Mouse (Mus musculus) neural tube, embryonic 10.5 days (tissue): ENCODE data around the gene Gm6588.
"Not testable (repeated sequence)": the region's sequence is repeated elsewhere in the genome, so short reads cannot be mapped to it uniquely, and the experiment has no call there.

Experiments
- DNase-seq: peaks from one replicate; pipeline ENCODE4 v3.0.0-alpha.2; 2017; ENCODE audit warnings: low spot score; ENCODE audit errors: extremely low spot score

The Gm6588 gene

DNA sequence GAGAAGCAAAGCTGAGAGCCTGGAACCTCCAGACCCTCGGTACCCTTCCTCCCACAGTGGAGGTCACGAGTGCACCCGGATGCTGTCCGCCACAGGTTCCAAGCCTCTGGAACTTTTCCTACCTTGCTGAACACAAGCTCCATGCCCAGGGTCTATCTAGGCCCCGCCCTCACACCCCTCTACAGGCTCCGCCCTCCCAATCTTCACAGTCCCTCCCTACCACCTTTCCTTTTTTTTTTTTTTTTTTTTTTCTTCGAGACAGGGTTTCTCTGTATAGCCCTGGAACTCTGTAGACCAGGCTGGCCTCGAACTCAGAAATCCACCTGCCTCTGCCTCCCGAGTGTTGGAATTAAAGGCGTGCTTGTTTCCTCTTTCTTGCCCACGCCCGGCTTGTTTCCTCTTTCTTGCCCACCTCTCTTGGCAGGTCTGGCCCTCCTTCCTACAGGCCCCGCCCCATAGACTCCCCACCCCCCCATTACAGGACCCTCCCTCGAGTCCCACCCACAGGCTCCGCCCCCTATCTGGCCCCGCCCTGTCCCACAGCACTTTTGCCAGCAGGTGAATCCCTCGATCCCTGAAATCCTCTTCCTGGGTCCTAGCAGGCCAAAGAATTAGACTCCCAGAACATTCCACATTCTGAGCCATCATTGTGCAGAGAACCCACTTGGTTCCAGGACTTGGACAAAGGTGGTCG lies at the start of gene Gm6588:
Gene Gm6588, plus strand, starts transcription at position 680 of the 694 bp plus-strand sequence.
- DNase-seq = no peak

- DNase-seq = no peak
These were observed 46.8 kb upstream of the Gm6588 start for GRCm38 (mm10) chr5:112402437-112402836.

DNA sequence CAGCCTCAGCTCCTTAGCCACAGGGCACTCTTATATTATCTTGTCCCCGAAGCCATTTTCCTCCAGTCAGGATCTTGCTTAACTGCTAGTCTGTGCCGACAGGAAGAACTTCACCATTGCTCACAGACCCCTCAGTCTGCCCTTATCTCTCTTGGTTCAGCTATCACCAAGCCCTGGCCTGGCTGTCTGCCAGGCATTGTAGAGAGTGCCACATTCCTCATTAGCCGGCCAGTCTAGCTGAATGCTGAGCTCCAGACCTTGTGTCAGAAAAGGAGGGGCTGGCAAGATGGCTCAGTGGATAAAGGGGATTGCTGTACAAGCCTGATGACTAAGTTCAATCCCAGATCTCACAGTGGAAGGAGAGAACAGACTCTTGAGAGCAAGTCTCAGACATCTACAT lies 43.2 kb upstream of the Gm6588 start:
- no peak for DNase-seq

GRCm38 (mm10) chr5:112409274-112409673 lies 40.0 kb upstream of the Gm6588 start:
- DNase-seq = no peak

DNA sequence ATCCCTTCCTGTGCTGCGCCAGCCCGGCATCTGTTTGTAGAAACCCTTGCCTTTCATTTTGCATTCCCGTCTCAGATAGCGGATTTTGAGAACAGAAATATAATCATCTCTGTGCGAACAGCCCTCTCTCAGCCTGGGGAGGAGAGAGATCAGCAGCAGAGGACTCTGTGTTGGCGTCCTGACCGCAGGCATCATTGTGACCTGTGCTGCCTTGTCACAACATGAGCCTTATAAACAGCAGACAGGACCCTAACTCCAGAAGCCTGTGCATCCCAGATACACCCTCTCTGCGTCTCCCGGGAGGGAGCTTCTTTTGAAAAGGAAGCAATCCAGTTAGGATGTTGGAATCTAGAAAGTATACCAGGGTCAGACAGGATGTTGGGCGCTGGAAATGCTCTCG lies 38.2 kb upstream of the Gm6588 start:
- DNase-seq = no peak

GRCm38 (mm10) chr5:112411514-112412335 lies 37.5 kb upstream of the Gm6588 start:
- peak; percentile 51 for DNase-seq

GRCm38 (mm10) chr5:112412781-112413180 lies 36.4 kb upstream of the Gm6588 start:
- not testable (repeated sequence) for DNase-seq

- DNase-seq = no peak
These were observed 32.6 kb upstream of the Gm6588 start for GRCm38 (mm10) chr5:112416673-112417072.

- no peak for DNase-seq
These were observed 31.2 kb upstream of the Gm6588 start for GRCm38 (mm10) chr5:112418023-112418422.

GRCm38 (mm10) chr5:112419535-112419934 lies 29.7 kb upstream of the Gm6588 start:
- DNase-seq = peak; percentile 33

GRCm38 (mm10) chr5:112426635-112427034 lies 22.6 kb upstream of the Gm6588 start:
- no peak for DNase-seq

GRCm38 (mm10) chr5:112427283-112427682 lies 21.9 kb upstream of the Gm6588 start:
- DNase-seq = peak; percentile 76

DNA sequence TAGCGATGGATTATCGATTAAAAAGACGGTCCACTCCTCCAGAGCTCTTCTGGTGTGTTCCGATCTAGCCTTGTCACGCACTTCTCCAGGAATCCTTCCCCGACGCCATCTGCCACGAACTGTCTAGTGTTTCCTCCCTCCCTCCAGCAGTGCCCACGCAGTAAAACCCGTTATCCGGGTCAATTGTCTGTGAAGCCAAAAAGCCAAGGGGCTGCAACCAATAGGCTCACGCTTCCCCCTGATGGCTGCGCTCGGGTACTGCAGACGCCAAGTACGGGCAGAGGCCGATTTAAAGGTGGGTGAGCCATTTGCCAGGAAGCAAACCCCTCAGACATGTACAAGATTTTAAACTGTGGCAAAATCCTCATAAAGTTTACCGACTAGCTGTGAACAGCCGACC lies 20.3 kb upstream of the Gm6588 start:
- peak; percentile 74 for DNase-seq

DNA sequence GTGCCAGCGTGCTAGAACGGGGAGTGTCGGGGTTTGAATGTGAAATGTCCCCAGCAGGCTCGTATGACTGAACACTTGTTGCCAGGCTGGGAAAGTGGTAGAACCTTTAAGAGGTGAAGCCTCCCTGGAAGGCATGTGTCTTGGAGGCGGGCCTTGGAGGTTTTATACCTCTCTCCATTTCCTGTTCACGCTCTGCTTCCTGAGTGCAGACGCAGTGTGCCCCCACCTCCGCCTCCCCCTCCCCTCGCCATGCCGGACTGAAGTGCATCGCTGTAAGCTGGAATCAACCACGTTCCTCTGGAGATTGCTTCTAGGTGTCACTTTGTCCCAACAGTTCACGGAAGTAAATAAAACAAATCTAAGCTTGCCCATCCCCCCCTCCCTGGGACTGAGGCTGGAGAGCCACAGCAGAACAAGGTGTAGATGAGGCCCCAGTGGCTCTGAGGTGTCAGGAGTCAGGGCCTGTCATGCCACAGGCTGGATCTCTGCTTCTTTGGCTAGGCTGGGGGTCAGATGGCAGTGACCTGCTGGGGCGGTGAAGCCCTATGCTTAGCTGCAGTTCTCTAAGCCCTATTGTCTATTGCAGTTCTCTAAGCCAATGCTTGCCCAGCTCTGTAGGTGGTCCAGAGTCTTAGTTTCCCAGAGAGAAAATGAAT lies 18.0 kb upstream of the Gm6588 start:
- no peak for DNase-seq

DNA sequence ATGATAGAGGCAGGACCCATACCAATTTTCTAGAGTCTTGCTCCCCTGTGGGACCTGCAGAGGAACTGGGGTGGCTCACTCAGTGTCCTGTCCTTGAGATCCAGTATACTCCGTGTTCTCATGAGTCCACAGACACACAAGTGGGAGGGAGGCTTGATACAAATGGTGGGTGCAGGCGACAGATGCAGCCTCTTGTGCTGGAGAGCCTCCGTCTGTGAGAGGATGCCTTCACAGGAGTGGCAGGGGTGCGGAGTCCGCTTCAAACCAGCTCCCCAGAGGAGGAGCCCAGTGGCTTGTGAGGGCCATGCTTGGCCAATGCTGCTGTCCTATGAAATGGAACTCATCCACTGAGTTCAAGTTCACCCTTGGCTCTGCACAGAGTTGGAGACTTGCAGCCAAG lies 17.2 kb upstream of the Gm6588 start:
- DNase-seq = no peak

DNA sequence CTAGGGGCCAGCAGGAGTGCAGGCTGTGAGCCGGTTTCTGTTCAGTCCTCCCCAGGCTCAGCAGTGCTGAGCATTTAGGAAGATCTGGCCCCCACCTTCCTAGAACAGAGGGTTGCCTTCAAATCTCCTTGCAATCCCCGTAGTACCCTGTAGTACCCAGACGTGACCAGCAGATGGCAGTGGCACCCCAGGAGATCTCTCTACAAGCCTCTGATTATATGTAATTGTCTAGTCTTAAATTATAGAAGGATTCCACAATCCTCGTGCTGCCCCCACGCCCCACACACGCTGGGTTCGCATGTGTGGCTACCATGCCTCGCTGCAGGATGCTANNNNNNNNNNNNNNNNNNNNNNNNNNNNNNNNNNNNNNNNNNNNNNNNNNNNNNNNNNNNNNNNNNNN lies 16.2 kb upstream of the Gm6588 start:
- DNase-seq = peak; percentile 85

GRCm38 (mm10) chr5:112438535-112438934 lies 10.7 kb upstream of the Gm6588 start:
- no peak for DNase-seq

DNA sequence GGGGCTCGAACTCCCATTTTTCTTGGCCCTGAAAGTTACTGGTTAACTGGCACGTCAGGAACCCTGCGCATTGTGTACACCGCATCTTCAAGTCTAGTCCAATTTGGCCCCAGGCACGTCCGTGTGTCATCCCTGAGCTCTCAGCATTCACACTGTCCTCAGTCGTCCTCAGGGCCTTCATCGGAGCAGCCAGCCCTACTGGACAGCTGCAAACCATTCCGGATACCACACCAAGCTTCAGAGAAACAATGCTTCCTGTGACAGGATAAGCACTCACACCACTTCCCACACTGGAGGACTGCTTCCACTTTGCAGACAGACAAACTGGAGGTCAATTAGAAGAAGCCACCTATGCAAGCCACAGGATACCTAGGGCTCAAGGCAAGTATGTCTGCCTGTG lies 3.9 kb downstream of the Gm6588 start:
- DNase-seq = no peak

DNA sequence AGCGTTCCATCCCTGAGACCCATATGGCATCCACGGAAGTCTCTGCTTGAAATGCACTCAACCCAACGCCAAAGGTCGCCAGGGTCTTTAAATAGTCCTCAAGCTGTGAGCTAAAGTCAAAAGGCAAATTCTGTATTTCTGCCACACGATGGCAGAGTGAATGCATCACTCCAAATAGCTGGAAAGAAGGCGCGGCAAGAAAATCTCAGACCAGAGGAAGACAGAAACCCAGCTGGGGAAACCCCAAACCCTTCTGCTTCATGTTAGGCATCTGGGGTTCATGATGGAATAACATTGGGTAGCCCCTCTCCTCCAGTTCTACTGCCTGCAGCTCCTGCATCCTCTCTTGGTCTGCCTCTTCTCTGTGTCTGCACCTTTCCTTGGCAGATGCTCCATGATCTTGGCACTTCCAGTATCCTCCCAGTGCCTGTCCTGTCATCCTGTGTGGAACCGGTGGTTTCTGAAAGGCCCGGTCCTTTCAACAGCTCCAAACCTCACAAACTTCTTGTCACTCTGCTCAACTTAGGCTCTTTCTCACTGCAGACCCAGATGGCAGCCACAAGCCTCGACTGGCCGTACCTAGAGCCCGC lies 5.8 kb downstream of the Gm6588 start:
- DNase-seq = no peak

DNA sequence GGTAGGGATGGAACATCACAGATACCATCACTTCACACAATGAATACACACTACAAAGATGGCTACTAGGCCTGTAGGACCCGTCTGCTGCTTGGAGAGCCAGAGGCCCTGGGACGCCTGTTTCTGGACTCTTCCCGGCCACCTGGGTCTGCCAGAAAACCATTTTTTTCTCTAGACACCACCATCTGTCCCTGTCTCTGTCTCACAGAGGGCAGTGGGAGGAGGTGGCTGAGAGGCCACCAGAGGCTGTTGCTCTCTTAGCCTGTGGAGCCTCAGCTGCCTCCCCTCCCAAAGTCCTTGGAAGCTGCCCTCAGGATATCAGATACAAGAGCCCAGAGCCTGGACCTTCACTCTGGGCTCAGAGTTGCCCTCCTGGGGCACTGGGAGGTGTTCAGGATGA lies 10.7 kb downstream of the Gm6588 start:
- no peak for DNase-seq

DNA sequence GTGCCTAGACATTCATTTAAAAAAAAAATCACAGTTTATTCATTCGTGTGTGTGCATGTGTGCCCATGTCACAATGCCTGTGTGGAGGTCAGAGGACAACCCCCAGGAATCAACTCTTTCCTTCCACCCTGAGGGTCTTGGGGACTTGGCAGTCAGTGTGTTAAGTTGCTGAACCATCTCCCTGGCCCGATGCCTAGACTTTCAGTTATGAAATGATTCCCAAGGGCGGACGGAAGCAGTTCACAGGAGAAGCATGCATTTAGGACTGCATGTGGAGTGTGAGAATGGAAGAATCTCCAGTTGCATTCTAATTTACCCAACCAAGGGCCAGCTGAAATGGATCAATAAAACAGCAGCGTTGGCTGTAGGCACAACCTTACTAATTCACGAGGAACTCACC lies 17.1 kb downstream of the Gm6588 start:
- no peak for DNase-seq
